Mouse (Mus musculus) megakaryocyte, embryonic 14.5 days (primary cell): Measurements from ENCODE around the gene C1rl.

Experiments
- FLI1 ChIP-seq: IDR thresholded peaks from 2 replicates; pipeline ENCODE4 v1.6.1; 2012; ENCODE audit warnings: low read length, inconsistent platforms, mixed read lengths
- GATA1 ChIP-seq: IDR thresholded peaks from 3 replicates; pipeline ENCODE4 v1.6.1; 2012; ENCODE audit warnings: mixed read lengths, low read length, inconsistent platforms, borderline replicate concordance

DNA sequence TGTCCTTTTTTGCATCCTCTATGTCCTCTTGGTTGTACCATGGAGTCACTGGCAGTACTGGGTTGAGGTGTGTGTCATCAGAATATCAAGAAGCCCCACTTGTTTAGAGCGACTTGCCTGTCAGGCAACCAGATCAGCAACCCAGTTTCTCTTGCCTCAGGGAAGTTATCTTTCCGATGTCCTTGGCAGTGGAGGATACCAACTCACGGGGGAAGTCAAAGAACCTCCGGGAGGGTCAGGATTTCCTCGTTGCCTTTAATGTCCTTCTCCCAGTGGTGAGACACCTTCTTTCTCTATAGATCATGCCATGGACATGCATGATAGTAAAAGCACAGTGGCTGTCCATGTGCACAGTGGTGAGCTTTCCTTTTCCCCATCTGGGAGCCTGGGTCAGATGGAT is 9.1 kb downstream of the C1rl start:
- TF ChIP-seq GATA1 (no peak), FLI1 (no peak)
